Mouse (Mus musculus) stomach, embryonic 16.5 days (tissue): ENCODE results near the gene Tmem203. TPM values are rescaled to one million over a fixed set of nuclear protein-coding genes. Genes with fewer than 3 reads are reported as not detected.
A peak's percentile ranks its signal among the peaks of the same experiment; 100 is the strongest.
"Not testable (repeated sequence)": the region's sequence is repeated elsewhere in the genome, so short reads cannot be mapped to it uniquely, and the experiment has no call there.

Source experiments
- ATAC-seq: fragments of 200-750 bp; cut with Nextera tagmentation; 2 replicates; pipeline ENCODE4 v1.8.0; 2017; ENCODE audit warnings: moderate number of reproducible peaks, moderate TSS enrichment; ENCODE audit not compliant: insufficient read depth, low FRiP score
- H3K27ac ChIP-seq: fragments of 300-500 bp; sonication (generic); 2 replicates; pipeline ENCODE4 v1.5.1; 2014; ENCODE audit warnings: low read length
- H3K27me3 ChIP-seq: fragments of 300-500 bp; sonication (generic); 2 replicates; pipeline ENCODE4 v1.6.1; 2014; ENCODE audit warnings: low read length, control low read depth, mixed read lengths; ENCODE audit not compliant: control insufficient read depth, insufficient read depth
- H3K36me3 ChIP-seq: fragments of 300-500 bp; sonication (generic); 2 replicates; pipeline ENCODE4 v1.6.1; 2014; ENCODE audit warnings: low read length; ENCODE audit not compliant: control insufficient read depth, insufficient read depth
- H3K4me1 ChIP-seq: fragments of 300-500 bp; sonication (generic); 2 replicates; pipeline ENCODE4 v1.6.1; 2014; ENCODE audit warnings: low read length, control low read depth, mixed read lengths; ENCODE audit not compliant: control insufficient read depth, insufficient read depth
- H3K4me2 ChIP-seq: fragments of 300-500 bp; sonication (generic); 2 replicates; pipeline ENCODE4 v1.6.1; 2014; ENCODE audit warnings: low read depth, low read length, mixed read lengths
- H3K4me3 ChIP-seq: fragments of 300-500 bp; sonication (generic); replicated peaks from 2 replicates; pipeline ENCODE4 v1.5.1; 2014; ENCODE audit warnings: mild to moderate bottlenecking, low read length
- H3K9ac ChIP-seq: fragments of 300-500 bp; sonication (generic); 2 replicates; pipeline ENCODE4 v1.6.1; 2014; ENCODE audit warnings: low read length
- H3K9me3 ChIP-seq: fragments of 300-500 bp; sonication (generic); replicated peaks from 2 replicates; pipeline ENCODE4 v1.6.1; 2016; ENCODE audit warnings: low read length, control low read depth; ENCODE audit not compliant: control insufficient read depth
- WGBS: fragments of 180-500 bp; shearing (Covaris S2); extraction: QIAGEN DNeasy Blood & Tissue Kit; methylation state at CpG from one replicate; pipeline ENCODE4 v1.1.7; 2014; 5-methylcytosine and 5-hydroxymethylcytosine counted together
- polyA plus RNA-seq: library from polyadenylated mRNA; unstranded; fragments of >200 nt; fragmentation: Nextera tagmentation; extraction: Ambion mirVana; gene quantifications from 2 replicates; pipeline ENCODE4 v1.2.1, GENCODE M21; 2015

Tmem203 gene
- polyA plus RNA-seq, 1 experiment from 2014 or later = 19.5 TPM

DNA sequence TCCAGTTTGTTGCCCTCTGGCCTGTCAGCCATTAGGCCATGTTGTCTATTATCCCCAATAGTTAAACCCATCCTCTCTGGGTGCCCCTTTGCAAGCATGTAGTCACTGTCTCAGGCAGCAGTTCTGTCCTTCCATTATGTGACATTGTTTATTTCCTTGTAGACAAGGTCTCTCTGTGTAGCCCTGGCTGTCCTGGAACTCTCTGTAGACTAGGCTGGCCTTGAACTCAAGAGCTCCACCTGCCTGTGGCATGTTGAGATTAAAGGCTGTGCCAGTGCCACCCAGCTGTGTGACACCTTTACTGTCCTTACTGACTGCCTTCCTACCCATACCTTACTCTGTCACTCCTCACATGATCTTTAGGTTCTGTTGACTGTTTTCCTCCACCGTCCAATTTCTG is 2.9 kb upstream of the Tmem203 start:
- H3K36me3 ChIP-seq = peaks cover 11% of the 10 kb centered on the region
- H3K27me3 ChIP-seq = no peaks in the 10 kb centered on the region
- no peak overlapping the region for H3K27ac ChIP-seq
- 87% methylated on average over 1 of the region's 1 CpGs for WGBS
- no peaks in the 10 kb centered on the region for H3K9me3 ChIP-seq
- H3K4me2 ChIP-seq = no peak overlapping the region
- H3K9ac ChIP-seq = no peak overlapping the region
- no peak for ATAC-seq
- peaks cover 14% of the 10 kb centered on the region for H3K4me1 ChIP-seq
- no peak overlapping the region for H3K4me3 ChIP-seq

DNA sequence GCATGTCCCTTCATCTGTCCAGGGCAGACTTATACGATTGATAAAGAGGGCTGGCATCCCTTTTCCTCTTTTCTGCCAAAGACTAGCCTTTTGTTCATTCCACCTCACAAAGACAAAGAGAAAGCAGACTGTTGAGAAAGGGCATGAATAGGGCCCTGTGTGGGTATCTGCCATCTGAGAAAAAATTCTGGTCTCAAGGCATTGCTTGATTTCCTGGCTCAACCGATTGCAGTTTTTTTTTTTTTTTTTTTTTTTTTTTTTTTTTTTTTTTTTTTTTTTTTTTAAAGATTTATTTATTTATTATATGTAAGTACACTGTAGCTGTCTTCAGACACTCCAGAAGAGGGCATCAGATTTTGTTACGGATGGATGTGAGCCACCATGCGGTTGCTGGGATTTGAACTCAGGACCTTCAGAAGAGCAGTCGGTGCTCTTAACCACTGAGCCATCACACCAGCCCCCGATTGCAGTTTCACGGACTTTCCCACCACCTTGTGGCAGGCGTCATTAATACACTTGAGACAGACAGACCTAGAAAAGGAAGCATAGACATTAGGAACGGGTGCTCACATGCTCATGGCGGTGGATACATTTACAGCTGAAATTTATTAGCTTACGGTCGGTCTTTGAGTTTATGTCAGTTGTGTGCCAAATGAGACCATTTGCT is 1.3 kb downstream of the Tmem203 start:
- Histone ChIP-seq H3K9ac (peak overlapping the region; percentile 84; the same call in 1 of the 2 replicates), H3K4me3 (peak overlapping the region; percentile 85), H3K4me2 (peak overlapping the region; percentile 81), H3K4me1 (peaks cover 14% of the 10 kb centered on the region)
- WGBS = 56% methylated on average over 12 of the region's 12 CpGs
- not testable (repeated sequence) for H3K27ac ChIP-seq, H3K9me3 ChIP-seq, H3K27me3 ChIP-seq, H3K36me3 ChIP-seq, ATAC-seq

DNA sequence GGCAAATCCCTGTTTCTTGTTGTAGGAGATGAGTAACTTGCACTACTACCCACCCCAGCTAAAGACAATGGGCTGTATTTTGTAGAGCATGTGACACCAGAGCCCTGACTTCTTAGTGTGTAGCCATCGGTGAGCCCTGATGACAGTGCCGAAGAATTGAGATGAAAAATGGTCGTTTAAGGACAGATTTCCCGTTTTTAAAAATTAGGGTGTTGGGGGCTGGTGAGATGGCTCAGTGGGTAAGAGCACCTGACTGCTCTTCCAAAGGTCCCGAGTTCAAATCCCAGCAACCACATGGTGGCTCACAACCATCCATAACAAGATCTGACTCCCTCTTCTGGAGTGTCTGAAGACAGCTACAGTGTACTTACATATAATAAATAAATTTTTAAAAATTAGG is 2.0 kb downstream of the Tmem203 start:
- WGBS = 89% methylated on average over 5 of the region's 5 CpGs
- H3K9ac ChIP-seq, H3K27ac ChIP-seq, H3K36me3 ChIP-seq, ATAC-seq, H3K4me3 ChIP-seq, H3K9me3 ChIP-seq, H3K4me2 ChIP-seq, H3K27me3 ChIP-seq: not testable (repeated sequence)
- H3K4me1 ChIP-seq = peaks cover 14% of the 10 kb centered on the region

DNA sequence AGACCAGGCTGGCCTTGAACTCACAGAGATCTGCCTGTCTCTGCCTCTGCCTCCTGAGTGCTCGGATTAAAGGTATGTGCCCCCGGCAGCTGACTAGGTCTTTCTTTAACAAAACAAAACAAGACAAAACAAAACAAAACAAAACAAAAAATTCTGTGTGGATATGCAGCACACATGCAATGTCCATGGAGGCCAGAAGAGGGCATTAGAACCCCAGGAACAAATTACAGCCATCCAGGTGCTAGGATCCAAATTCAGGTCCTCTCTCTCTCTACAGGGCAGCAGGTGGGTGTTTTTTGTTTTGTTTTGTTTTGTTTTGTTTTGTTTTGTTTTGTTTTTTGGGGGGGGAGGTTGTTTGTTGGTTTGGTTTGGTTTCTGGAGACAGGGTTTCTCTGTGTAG is 3.6 kb downstream of the Tmem203 start:
- H3K4me3 ChIP-seq = no peak overlapping the region
- H3K9me3 ChIP-seq = no peaks in the 10 kb centered on the region
- no peak for ATAC-seq
- 58% methylated on average over 2 of the region's 2 CpGs for WGBS
- peaks cover 2% of the 10 kb centered on the region; the same call in 1 of the 2 replicates for H3K27me3 ChIP-seq
- no peak overlapping the region for H3K4me2 ChIP-seq
- H3K27ac ChIP-seq = no peak overlapping the region
- peaks cover 21% of the 10 kb centered on the region for H3K4me1 ChIP-seq
- H3K9ac ChIP-seq = no peak overlapping the region
- no peaks in the 10 kb centered on the region for H3K36me3 ChIP-seq

DNA sequence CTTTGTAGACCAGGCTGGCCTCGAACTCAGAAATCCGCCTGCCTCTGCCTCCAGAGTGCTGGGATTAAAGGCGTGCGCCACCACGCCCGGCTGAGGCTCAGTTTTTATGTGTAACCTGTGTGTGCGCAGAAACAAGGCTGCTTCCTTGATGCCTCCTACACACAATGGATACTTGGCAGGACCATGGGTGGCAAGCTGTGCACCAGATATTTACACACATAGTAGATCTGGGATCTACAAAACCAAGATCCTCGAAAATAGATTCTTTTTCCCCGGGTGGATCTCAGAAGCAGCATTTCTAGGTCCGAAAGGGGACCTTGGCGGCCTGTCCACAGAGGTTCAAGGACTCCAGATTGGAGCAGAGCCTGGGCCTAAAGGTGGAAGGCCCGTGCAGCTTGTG is 6.6 kb downstream of the Tmem203 start:
- peak overlapping the region; percentile 76 for H3K9ac ChIP-seq
- H3K27me3 ChIP-seq = peaks cover 7% of the 10 kb centered on the region; the same call in 1 of the 2 replicates
- peak overlapping the region; percentile 83 for H3K27ac ChIP-seq
- H3K36me3 ChIP-seq = no peaks in the 10 kb centered on the region
- no peak for ATAC-seq
- H3K4me2 ChIP-seq = peak overlapping the region; percentile 85
- 46% methylated on average over 12 of the region's 12 CpGs for WGBS
- H3K4me1 ChIP-seq = peaks cover 25% of the 10 kb centered on the region
- H3K9me3 ChIP-seq = no peaks in the 10 kb centered on the region
- H3K4me3 ChIP-seq = peak overlapping the region; percentile 72

DNA sequence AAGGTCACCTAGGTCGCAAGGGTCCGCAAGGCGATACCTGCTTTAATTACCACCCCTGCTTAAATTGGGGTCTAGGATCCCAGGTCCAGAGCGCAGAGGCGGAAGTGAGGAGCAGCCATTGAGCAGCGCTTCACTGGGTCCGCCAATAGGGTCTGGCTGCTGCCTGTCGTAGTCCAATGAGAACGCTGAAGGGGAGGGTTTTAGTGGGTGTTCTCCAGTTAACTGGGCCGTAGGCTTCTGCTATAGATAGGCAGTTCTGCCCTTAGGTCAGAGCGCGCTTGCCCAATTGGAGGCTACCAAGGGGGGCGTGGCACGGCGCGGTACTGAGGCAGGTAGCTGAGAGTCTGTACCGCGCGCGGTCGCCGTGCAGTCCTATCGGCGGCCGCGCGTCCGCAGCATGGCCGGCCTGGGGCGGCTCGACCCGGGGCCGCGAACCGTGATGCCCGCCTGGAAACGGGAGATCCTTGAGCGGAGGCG is 7.1 kb downstream of the Tmem203 start, which contains the start of gene Tprn:
Gene Tprn (plus strand): TSS at position 328 of the 477 bp plus-strand sequence.
- peaks cover 29% of the 10 kb centered on the region for H3K4me1 ChIP-seq
- peak; percentile 96 for ATAC-seq
- H3K27me3 ChIP-seq = peaks cover 7% of the 10 kb centered on the region; the same call in 1 of the 2 replicates
- H3K9ac ChIP-seq = peak within 1 kb of the TSS; percentile 82
- no peaks in the 10 kb centered on the region for H3K36me3 ChIP-seq
- peak within 1 kb of the TSS; percentile 83 for H3K27ac ChIP-seq
- H3K9me3 ChIP-seq = no peaks in the 10 kb centered on the region
- H3K4me3 ChIP-seq = peak within 1 kb of the TSS; percentile 72
- under 1% methylated on average over 39 of the region's 39 CpGs for WGBS
- peak within 1 kb of the TSS; percentile 85 for H3K4me2 ChIP-seq

DNA sequence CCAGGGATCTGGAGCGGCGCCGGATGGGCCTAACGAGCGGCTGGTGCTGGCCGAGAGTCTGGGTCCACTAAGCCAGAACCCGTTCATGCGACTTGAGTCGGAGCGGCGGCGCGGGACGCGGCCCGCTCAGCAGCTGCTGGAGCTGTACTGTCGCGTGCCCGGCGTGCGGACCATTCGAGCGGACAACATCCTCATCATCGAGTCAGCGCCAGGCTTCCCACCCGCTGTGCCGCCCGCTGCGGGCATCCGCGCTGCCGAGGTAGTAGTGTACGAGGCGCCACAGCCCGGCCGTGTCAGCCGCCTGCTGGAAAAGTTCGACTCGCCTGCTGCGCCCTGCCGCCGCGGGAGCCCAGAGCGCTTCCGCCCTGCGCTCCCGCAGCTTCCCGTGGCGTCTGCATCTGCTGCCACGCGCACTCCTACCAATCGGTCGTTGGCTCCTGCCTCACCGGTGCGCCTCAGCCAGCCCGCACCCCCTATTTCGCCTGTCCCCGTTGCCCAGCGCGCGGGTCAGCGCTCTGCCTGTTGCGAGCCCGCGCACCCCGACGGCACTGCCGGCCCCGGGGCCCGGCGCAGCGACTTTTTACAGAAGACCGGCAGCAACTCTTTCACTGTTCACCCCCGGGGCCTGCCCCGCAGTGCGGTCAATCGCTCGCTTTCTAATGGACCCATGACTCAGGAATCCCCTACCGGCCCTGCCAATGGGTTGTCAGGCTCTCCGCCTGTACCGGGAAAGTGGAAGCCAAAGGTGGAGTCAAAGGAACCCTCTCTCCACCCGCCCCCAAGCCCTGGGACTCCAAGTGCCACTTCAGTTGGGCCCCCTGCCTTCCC is 7.8 kb downstream of the Tmem203 start:
- Histone ChIP-seq H3K36me3 (no peaks in the 10 kb centered on the region), H3K4me3 (peak overlapping the region; percentile 72), H3K4me1 (peaks cover 36% of the 10 kb centered on the region), H3K4me2 (peak overlapping the region; percentile 85), H3K9ac (peak overlapping the region; percentile 82), H3K27me3 (peaks cover 7% of the 10 kb centered on the region; the same call in 1 of the 2 replicates), H3K9me3 (no peaks in the 10 kb centered on the region), H3K27ac (peak overlapping the region; percentile 60)
- WGBS = under 1% methylated on average over 82 of the region's 82 CpGs
- ATAC-seq = no peak

DNA sequence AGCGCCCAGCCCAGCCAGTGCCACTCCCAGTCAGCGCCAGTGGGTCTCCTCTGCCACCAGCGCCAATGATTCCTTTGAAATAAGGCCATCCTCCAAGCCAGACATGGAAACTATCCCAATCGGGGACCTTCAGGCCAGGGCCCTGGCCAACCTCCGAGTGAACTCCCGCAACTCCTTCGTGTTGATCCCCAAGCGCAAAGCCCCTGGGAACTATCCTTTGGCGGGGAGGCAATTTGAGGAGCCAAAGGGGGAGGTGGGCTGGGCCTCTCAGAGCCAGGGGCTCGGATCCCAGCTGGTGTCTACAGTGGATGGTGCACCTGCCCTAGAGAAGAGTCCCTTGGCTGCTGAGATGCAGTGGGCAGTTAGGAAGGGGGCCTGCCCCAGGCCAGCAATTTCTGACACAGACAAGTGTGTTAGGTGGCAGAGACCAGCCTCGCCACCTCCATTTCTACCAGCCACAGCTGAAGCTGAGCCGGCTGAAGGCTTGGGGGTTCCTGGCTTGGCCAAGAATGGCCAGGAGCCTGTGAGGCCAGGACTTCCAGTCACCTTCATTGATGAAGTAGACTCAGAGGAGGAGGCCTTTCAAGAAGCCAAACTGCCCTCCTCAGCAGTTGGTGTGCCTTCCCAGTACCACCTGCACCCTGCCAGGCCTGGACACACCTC is 8.5 kb downstream of the Tmem203 start:
- Histone ChIP-seq H3K27ac (no peak overlapping the region; the same call in 1 of the 2 replicates), H3K27me3 (peaks cover 7% of the 10 kb centered on the region; the same call in 1 of the 2 replicates), H3K4me3 (peak overlapping the region; percentile 72), H3K9ac (peak overlapping the region; percentile 82), H3K9me3 (no peaks in the 10 kb centered on the region), H3K4me1 (peaks cover 36% of the 10 kb centered on the region), H3K4me2 (peak overlapping the region; percentile 85), H3K36me3 (no peaks in the 10 kb centered on the region; the same call in 1 of the 2 replicates)
- ATAC-seq = no peak
- WGBS = 22% methylated on average over 12 of the region's 12 CpGs
